In the genomic region with DNA sequence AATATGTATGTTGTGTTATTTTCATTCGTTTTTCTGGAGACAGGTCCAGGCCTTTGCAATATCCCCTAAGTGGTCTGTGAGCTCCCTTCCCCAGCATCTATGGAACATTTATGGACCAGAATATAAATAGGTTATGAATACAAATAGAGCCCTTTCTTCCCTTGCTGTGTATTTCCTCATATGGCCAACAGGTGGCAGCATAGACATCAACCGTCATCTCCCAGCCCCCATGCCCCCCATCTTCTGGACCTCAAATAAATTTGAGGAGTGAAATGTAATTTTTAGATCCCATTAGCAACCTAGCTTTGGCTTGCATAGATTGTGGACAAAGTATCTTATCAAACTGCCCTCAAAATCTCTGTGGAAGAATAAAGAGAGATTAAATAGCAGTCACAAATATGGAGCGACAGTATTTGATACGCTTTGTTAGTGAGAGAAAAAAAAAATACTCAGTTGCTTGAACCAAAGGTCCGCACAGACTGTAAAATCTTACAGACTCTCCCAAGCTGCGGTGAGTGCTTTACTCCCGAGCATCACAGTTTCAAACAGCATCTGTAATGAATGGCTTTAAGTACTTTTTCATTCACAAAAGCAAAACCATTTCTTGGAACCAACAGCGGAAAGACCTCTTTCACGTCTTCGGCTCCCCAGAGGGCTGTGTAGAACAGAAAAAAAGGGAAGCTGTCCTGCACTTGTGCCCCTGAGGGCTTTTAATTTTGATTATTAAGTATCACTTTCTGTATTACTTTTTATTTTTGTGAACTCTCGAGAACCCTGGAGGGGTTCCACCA, we compare ENCODE assay signal across 8 mouse cellular contexts.
DNase-seq lines count a peak whose midpoint lies in the region; ATAC-seq and TF ChIP-seq lines count a peak whose summit lies in the region.

No protein-coding gene starts in this region.

- ATAC-seq in midbrain, postnatal 0 days (ENCODE audit: low FRiP score), result no peak
- no peak for ATAC-seq in frontal cortex, adult (ENCODE audit: low TSS enrichment)

- H3K27ac ChIP-seq in layer of hippocampus, adult 2 months, result 0 out of 2 replicates have a peak overlapping the region, but pooled peaks have one; percentile 8
- H3K27ac ChIP-seq in midbrain, postnatal 0 days (ENCODE audit: low read depth, low read length), result no peak overlapping the region

- 33% methylated on average over 11 of the region's 11 CpGs for WGBS in midbrain, postnatal 0 days

- no peak for TF ChIP-seq POLR2A in brain, embryonic 14.5 days (IDR thresholded peaks at IDR 0.05; ENCODE audit: borderline replicate concordance, extremely low read depth, insufficient read depth, insufficient read length, poor library complexity, severe bottlenecking)

- peak; percentile 89 for TF ChIP-seq CTCF in layer of hippocampus, adult 2 months (conservative IDR thresholded peaks at IDR 0.05)
- peak; percentile 63; the same call in 1 of the 2 replicates for TF ChIP-seq CTCF in brain, embryonic 14.5 days (IDR thresholded peaks at IDR 0.05; ENCODE audit: borderline replicate concordance, extremely low read depth, insufficient read depth, insufficient read length)
- peak; percentile 76 for TF ChIP-seq CTCF in midbrain, postnatal 0 days (IDR thresholded peaks at IDR 0.05)

- no peaks in the 10 kb centered on the region for H3K4me1 ChIP-seq in midbrain, postnatal 0 days (ENCODE audit: insufficient read depth, low read length)

- no peak overlapping the region for H3K4me3 ChIP-seq in layer of hippocampus, adult 2 months
- no peak overlapping the region for H3K4me3 ChIP-seq in midbrain, postnatal 0 days (ENCODE audit: low read depth, low read length)

- no peak overlapping the region for H3K4me2 ChIP-seq in midbrain, postnatal 0 days (ENCODE audit: low read depth, low read length, poor library complexity, severe bottlenecking)

- peak; percentile 34 for DNase-seq in adrenal gland, postnatal 10 days
- DNase-seq in adrenal gland, adult 18-20 months (ENCODE audit: low spot score in 2 of 2), result no peak
- DNase-seq in layer of hippocampus, adult 2 months (ENCODE audit: low spot score in 2 of 2), result no peak
- DNase-seq in layer of hippocampus, adult 9-11 months, result no peak
- DNase-seq in brain, embryonic 14.5 days (ENCODE audit: low read depth), result peak; percentile 63
- no peak for DNase-seq in midbrain, postnatal 0 days (ENCODE audit: low spot score)
- no peak for DNase-seq in frontal cortex, postnatal 25 days (ENCODE audit: low spot score in 2 of 2)

- no peaks in the 10 kb centered on the region for H3K36me3 ChIP-seq in midbrain, postnatal 0 days (ENCODE audit: insufficient read depth, low read length)

- no peak overlapping the region for H3K9ac ChIP-seq in midbrain, postnatal 0 days (replicated peaks; ENCODE audit: low read length, poor library complexity, severe bottlenecking)

- no peaks in the 10 kb centered on the region for H3K27me3 ChIP-seq in midbrain, postnatal 0 days (ENCODE audit: insufficient read depth, low read length)

- no peaks in the 10 kb centered on the region for H3K9me3 ChIP-seq in midbrain, postnatal 0 days (ENCODE audit: low read length)

Comparison
In these comparisons a context has a peak if more than half of its experiments do, and no peak if none do; other contexts are left out.
1. DNase-seq: peak in adrenal gland, postnatal 10 days (single experiment) and brain, embryonic 14.5 days (single experiment); none in adrenal gland, adult 18-20 months (0 of 2), layer of hippocampus, adult 2 months (0 of 2), layer of hippocampus, adult 9-11 months (single experiment), midbrain, postnatal 0 days (single experiment) and frontal cortex, postnatal 25 days (0 of 2).
2. Peak in every context shown above with its lines, with median percentiles within 50 percentile points of each other: CTCF ChIP-seq.